Mouse (Mus musculus) cerebellum, adult 9-11 months (tissue): ENCODE measurements around the gene Tmem132a.

Experiments
- DNase-seq: peaks from one replicate; pipeline ENCODE4 v3.0.0; 2022

Tmem132a gene

DNA sequence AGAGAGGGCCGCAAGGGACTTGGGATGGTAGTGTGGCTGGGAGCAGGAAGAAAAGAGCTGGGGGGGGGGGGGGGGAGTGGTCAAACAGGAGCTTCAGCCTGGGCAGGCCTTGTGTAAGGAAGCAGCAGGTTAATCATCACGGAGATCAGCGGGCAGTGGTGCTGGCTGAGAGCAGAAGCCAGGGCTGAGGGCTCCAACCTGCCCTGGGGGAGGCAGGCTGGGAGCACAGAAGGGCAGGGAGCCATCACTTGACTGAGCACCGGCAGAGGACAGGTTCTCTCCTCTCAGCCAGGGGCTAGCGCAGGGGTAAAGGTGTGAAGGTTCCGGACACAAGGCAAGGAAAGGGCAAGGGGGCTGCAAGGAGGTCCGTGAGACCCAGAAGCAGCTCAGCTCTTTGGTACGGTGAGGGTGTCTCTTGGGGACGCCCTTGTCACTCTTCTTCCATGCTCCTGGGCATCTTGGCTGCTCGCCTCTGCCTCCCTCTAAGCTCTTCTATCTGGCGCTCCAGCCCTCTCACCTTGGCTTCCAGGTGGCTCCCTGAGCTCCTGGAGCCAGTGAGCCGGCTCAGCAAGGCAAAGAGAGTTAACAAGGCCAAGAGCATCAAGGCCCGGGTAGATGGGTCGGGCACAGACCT, 1.7 kb upstream of the Tmem132a start:
- DNase-seq = peak; percentile 67

DNA sequence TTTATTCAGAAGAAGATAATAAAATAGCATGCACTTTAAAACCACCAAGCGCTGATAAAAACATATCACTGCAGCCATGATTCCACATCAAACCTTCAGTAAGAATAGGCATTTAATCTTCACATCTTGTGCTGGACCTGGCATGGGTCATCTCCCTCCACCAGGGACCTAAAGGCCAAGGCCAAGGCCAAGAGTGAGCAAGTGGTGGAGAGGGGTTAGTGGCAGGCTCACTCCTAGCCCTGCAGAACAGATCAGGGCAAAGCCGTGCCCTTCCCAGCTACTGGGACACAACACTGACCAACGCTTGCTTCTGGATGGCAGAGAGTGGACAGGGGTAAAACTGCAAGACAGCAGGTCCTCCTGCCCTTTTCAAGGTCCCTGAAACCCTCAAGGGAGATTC, 936 bp upstream of the Tmem132a start:
- DNase-seq = peak; percentile 51

DNA sequence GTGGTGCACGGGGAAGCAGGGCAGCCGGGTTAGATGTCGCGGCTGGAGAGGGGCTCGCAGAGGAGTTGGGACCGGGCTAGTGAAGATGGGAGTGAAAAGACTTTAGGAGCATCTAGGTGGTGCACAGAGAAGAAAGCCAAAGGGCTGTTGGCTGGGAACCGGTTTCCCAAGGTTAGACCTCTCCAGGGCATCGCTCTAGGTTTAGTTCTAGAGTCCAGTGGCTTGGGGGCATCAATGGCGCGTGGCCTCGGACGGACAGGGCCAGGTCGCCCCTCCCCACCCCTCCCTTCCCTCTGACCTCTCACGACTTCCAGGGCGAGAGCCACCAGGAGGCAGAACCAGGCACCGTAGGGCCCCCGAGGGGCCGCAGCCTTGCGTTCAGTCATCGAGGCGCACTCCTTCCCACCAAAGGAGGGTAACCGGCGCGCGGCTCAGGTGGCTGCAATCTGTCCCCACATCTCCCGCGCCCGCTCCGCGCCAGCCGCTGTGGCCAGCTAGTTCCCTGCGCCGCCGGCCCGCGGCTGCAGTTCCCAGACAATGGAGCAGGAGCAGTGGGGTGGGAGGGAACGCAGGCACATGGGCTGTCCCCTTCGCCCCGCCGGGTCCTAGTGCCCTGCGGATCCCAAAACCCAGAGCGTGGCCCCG, 377 bp downstream of the Tmem132a start:
- peak; percentile 92 for DNase-seq

DNA sequence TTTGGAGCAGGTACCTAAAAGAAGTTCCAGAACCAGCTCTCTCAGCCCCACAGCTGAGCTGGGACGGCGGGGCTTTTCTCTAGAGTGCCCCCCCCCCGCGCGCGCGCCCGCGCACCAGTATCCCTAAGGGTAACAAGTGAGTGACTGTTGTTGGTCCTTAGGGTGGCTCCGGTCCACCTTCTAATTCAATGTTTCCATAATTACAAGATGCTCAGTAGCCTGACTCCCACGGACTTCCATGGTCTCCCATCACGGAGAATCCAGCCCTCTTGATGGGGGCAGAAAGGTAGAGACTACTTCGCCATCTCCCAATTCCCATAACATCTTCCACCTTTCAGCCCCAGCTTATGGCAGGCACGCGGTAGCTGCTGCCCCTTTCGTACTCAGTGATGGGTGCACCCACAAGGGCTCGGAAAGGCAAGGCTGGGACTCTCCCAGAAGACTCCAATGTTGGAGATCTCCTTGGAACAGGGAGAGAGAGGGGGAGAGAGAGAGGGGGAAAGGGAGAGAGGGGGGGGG, 1.1 kb downstream of the Tmem132a start:
- DNase-seq = no peak

DNA sequence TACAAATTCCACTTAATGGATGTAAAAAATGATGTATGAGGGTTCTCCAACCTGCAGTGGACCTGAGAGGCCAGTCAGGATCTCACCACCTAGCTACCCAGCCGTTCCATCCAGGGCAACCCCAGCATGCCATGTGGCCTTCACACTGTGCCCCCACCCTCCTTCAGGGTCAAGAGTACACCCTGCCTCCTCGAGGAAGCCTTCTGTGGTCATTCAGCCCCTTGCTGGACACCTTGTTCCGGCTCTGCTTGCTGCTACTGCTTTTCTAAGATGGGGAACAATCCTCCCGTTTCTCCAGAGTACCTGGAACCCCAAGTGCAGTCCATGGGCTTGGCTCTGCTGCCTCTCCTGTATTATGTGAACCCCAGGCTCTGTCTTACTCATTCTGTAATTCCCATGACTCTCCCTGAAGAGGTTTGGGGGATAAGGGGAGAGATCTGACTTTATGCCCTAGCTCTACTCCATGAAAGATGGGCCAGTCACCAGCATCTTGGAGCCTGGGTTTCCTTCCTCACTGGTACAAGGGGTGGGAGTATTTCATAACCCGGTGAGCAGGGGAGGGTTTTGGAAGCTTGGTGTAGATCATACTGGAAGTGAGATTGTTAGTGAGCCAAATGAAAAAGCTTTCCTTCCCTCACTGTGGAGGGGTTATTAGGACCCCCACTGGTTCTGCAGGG, 1.7 kb downstream of the Tmem132a start:
- DNase-seq = peak; percentile 62

DNA sequence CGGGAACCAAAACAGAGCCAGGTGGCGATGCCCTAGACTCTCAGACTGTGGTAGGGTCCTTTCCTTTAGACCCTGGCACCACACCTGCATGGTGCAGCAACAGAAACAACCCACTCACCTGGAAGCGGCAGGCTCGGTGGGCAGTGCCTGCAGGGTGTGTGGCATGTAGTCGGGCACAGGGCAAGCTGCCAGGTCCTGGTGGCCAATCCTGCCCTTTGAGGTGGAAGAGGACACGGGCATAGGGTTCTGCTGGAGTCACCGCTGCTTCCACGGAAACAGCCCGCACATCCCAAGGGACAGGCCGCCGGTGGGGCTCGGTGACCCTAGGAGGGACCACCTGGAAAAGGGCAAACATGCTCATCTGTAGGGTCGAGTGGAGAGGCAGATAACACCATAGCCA, 3.4 kb downstream of the Tmem132a start:
- peak; percentile 75 for DNase-seq

DNA sequence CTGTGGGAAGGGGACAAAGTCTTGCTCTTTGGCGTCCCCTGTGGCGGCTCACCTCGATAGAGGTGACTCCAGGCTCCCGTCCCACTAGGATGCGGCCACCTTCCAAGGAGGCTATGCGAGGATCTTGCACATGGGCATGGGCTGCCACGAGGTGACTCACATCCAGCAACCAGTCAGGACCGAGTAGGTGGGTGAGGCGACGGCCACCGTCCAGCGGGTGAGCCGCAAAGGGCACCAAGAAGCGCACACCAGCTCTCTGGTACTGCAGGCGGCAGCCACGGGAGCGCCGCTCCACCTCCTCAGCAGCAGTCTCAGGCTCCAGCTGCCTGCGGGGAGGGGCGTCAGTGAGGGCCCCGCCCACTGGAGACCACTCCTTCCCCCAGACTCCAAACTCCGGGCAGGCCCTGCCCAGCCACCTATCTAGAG, 9.7 kb downstream of the Tmem132a start:
- DNase-seq = peak; percentile 52

DNA sequence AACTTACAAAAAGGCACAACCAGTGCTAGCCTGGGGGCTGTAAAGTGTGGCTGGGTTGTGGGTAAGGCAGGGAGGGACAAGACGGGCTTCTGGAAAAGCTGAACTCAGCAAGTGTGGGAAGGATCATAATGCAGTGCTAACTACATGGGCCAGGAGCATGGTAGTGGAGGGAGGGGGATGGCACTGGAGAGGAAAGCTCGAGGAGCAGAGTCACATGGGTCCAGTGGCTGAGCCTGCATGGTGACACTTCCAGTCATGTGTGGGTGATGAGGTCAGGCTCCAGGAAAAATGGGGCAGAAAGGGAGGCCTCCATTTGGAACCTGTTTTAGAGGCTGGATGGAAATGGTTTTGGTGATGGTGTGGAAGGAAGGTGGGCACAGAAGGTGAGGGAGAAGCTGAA, 13.2 kb downstream of the Tmem132a start:
- DNase-seq = peak; percentile 30

DNA sequence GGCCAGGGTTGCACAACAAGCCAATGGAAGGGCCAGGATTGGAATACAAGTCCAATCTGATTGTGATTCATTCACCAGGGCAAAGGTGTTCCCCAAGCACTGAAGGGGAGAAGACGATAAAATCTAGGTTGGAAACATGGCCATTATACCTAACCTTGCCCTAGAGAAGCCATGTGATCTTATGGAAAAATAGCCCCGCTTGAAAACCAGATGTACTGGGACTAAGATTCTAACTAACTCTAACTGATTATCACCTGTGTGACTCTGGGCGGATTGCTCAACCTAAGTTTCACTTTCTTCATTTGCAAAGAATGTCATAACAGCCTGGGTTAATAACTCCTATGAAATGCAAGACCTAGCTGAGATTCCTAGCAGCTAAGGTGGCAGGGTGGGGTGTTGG, 14.3 kb downstream of the Tmem132a start:
- DNase-seq = no peak

DNA sequence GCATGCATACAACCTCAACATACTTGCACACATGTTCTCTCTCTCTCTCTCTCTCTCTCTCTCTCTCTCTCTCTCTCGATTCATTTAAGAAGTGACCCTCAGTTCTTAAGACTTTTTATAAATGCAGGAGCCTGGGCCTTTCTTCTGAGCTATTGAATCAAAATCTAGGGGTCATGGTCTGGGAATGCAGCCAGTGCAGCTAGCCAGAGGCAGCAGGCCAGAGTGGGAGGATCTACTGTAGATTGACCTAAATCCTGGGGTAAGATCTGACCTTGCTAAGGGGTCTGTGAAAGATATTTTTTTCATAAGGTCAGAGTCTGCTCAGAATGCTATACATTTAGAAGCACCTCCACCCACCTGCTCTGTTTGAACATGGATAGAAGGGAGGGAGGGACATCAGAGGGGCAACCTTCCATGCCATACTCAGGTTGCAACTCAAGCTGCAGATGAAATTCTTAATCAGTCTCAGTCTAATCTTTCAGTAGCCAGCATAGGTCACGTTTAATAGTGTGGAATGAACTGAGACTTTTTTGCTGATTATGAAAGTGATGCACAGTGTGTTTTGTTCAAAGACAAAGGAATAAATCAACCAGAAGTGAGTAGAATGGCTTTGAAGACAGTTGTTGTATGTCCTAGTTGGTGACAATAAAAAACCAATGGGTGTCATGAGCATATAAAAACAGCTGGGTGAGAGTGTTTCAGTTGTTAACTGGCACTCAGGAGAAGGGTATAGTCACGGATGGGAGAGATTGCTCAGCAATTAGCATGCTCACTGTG, 22.2 kb downstream of the Tmem132a start:
- no peak for DNase-seq

DNA sequence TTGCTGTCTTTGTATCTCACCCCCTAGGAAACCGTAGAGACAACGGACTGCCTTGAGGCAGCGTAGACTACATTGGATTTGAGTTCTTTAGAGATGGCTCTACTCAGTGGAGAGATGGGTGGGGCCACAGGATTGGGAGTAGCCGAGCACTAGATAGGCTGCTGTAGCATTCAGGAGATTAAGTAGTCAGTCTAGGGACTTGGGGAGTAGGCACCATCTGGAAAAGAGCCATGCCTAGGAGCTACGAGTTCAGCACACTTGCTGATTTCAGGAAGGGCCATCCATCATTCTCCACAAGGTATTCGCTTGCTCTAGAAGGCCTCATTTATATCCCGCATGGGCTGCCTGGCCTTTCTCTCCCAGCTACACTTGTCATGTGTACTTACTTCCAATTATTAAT, 23.6 kb downstream of the Tmem132a start:
- DNase-seq = no peak

DNA sequence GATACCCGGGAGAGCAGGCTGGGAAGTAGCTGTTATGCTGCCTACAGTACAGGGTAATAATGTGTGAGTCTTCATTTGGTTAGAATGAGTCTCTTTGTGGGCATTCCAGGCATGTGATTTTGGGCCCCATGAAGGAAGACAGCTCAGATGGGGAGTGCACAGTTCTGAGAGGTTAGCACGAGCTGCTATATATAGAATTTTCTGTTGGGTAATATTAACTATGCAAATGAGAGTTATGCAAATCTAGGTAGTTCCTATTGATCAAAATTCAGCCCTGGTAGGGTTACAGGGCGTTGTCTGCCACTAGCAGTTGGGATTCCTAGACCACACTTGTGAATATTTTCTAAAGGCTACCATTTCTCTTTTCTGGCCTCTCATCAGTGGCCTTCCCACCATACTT, 24.3 kb downstream of the Tmem132a start:
- no peak for DNase-seq

DNA sequence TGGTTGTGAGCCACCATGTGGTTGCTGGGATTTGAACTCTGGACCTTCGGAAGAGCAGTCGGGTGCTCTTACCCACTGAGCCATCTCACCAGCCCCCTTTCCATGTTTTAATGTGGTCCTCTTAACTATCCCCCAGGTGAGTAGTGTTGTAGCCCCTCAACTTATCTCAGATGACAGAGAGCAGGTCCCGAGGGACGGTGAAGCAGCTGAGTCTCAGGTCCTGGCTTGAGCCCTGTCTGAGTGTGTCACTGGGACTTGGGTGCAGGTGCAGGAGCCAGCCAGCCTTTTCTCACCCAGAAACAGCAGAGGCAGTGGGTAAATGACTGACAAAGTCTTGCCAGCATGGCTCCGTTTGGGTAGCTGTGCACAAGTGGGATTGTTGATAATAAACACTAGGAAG, 25.5 kb downstream of the Tmem132a start:
- DNase-seq = no peak

DNA sequence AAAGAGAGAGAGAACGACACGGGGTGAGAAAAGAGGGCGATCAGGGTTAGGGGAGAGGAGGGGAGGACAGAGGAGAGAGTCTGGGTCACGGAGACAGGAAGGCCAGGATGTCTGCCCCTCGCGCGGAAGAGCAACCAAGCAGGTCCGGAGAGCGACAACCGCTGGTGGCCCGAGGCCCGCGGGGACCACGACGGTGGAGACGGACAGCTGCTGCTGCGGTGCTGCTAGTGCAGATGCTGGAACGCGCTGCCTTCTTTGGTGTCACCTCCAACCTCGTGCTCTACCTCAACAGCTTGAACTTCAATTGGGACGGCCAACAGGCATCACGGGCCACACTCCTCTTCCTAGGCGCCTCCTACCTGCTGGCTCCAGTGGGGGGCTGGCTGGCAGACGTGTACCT, 26.8 kb downstream of the Tmem132a start:
- DNase-seq = no peak

DNA sequence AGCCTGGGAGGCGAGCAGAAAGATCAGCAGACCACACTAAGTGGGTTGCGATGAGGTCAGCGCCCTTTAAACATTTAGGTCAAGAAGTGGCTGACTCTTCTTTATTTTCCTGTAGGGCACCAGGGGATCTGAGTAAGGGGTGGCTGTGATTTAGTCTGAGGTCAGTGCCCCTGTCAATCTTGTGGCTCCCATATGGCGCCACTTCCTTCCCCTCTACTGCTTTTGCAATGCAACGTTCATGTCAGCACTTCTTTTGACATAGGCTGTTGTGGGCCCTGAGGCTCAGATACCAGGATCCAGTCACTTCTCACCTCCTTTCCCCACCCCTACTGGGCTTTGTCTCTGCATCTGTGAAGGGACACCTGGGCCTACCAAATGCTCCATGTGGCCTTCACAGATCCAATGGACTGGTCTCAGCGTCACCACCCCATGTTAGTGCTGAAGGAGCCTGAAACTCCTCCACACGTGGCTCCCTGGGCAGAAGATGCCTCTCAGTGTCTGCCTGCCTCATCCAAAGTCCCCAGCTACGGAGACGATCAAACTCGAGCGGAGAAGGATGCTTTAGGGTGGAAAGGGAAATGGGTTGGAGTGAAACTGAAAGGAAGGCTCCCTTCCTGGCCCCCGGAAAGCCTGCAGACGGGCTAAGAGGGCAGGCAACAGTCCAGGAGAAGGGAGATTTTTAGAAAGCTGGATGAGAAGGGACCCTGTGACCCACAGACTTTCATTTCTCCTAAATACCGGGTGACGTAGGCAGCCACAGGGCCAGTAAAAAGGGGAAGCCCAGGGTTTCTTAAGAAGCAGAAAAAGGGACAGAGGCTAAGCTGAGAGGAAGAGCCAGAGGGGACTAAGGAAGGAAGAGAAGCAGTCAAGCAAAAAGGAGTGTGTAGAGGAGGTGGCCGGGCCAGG, 27.8 kb downstream of the Tmem132a start:
- DNase-seq = no peak

DNA sequence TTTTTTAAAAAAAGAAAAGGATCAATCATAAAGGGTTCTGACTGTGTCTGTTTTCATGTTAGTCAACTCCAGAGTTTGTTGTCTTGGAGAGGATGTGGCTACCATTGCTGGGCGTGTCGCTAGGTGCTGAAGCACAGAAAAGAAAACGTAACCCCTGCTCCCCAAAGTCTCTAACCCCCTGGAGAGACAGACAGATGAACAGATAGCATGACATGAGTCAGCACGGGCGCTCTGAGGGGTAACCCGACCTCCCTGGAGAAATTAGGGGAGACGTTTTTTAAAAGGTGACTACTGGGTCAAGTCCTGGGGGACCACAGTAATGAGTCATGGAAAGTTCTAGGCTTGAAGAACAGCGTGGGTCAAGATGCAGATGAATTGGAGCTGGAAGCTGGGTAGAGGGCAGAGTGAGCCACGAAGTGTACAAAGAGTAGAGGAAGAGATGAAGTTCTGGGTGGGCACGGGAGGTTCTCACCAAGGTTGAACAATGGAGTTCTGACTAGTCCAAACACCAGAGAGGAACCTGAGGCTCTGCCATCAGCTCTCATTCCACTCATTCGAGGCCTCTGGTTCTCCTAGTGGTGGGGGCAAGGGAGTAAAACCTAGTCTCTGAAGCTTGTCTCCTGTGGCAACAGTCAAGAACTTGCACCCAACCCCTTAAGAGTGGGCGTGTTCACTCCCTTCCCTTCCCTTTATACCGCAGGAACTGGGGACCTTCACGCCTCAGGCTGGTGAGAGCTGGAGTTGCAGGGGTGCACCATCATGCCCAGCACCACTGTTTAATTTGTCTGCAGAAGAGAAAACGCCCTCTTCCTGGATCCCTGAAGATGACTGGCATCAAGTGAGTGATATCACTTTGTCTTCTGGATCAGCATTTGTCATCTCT, 30.5 kb downstream of the Tmem132a start, which contains the start of gene Slc15a3:
Gene Slc15a3, plus strand, starts transcription at position 718 of the 883 bp plus-strand sequence.
- no peak for DNase-seq

DNA sequence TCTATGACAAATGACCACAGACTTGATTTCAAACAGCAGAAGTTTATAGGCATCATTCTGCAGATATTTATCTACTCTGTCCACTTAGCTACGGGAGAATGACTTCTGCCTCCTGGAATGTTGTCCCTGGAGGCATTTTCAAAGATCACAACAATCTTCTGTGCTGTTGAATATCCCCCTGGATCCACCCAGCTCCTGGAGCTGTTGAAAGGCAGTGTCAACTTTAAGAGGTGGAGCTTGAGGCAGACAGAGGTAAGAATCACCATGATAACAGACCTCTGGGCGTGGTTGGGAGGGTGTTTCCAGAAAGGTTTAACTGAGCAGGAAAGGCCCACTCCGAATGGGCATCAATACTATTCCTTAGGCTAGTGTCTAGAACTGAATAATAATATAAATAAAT, 34.1 kb downstream of the Tmem132a start:
- no peak for DNase-seq

DNA sequence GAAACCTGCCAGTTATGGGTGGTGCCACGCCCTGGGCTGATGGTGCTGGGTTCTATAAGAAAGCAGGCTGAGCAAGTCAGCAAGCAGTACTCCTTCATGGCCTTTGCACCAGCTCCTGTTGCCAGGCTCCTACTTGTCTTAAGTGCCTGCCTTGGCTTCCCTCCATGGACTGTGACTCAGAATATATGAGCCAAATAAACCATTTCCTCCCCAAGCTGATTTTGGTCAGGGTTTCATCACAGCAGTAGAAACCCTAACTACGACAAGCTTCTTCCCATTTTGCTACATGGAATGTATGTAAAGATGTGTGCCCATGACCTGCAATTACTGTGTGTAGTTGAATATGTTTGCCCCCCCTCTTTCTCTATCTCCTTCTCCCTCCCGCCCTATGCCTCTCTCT, 36.1 kb downstream of the Tmem132a start:
- no peak for DNase-seq

DNA sequence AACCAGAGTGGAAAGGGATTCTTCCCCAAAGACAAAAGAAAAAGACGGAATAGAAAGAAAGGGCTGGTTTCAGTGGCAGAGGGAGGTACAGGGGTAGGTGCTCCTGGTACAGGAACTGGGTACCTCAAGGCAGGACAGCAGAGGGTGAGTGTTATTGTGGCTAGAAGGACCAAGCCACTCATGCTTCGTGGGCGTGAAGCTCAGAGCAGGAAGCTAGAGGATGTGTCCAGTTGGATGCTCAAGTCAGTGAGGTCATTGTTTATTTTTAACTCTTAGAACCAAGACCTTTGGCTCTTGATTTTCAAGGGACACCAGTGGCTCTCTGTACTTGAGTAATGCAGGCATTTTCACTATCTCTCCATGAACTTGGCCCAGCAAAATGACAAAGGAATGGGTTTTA, 37.7 kb downstream of the Tmem132a start:
- no peak for DNase-seq

DNA sequence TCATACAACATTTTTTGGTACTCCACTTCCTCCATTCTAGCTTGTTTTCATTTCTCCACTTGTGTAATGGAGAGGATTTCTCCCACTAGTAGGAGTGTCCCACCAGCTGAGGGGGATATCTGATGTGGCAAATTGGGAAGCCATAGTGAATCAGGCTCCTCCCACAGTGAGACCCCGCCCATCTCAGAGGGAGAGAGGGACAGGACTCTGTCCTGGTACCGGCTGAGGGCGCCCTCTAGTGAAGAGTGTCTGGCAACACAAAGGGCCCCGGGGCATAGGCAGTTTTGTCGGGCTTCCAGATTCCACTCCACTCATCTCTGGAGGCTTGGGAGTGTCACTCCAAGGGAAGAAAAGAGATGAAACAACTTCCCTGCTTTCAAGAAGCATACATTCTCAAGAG, 38.3 kb downstream of the Tmem132a start:
- peak; percentile 69 for DNase-seq
